In genomic region chr11:30257812-30258211, GRCm38 (mm10) we compare ENCODE assay signal across 9 mouse cellular contexts. TPM values are rescaled to one million over a fixed set of nuclear protein-coding genes. Genes with fewer than 3 reads are reported as not detected.
DNase-seq lines count a peak whose midpoint lies in the region; ATAC-seq and TF ChIP-seq lines count a peak whose summit lies in the region.
"Had no signal": no experiment of that assay in that cellular context is flagged by ENCODE, and none has a peak within 500 bp of the region (broad histone marks: within the 10 kb centered on the region; RNA-seq: fewer than 3 reads in every experiment).

No protein-coding gene starts in this region.

- TF ChIP-seq POLR2A in kidney, adult 2 months (IDR thresholded peaks at IDR 0.05; ENCODE audit: low read depth, low read length) = no peak

- peaks cover 25% of the 10 kb centered on the region for H3K4me1 ChIP-seq in kidney, adult 2 months (ENCODE audit: control insufficient read depth, insufficient read depth, low read length)
- peaks cover 62% of the 10 kb centered on the region for H3K4me1 ChIP-seq in heart, postnatal 0 days (ENCODE audit: control insufficient read depth, insufficient read depth)
- no peaks in the 10 kb centered on the region for H3K4me1 ChIP-seq in stomach, postnatal 0 days (replicated peaks; ENCODE audit: control insufficient read depth, insufficient read depth)

- 9% methylated on average over 1 of the region's 1 CpGs for WGBS in kidney, adult 2 months
- WGBS in heart, postnatal 0 days = 11% methylated on average over 1 of the region's 1 CpGs
- 24% methylated on average over 1 of the region's 1 CpGs for WGBS in stomach, postnatal 0 days

- H3K27me3 ChIP-seq in kidney, adult 2 months (replicated peaks; ENCODE audit: control insufficient read depth, insufficient read depth, low read length) = no peaks in the 10 kb centered on the region
- H3K27me3 ChIP-seq in heart, postnatal 0 days (ENCODE audit: control insufficient read depth, insufficient read depth, low read length) = no peaks in the 10 kb centered on the region
- H3K27me3 ChIP-seq in stomach, postnatal 0 days (ENCODE audit: control insufficient read depth, insufficient read depth, low read length) = no peaks in the 10 kb centered on the region

- H3K36me3 ChIP-seq in kidney, adult 2 months (ENCODE audit: control insufficient read depth, insufficient read depth, low read length) = no peaks in the 10 kb centered on the region; the same call in 1 of the 2 replicates
- peaks cover 14% of the 10 kb centered on the region; the same call in 1 of the 2 replicates for H3K36me3 ChIP-seq in heart, postnatal 0 days (replicated peaks; ENCODE audit: control insufficient read depth, insufficient read depth, low read length)
- H3K36me3 ChIP-seq in stomach, postnatal 0 days (ENCODE audit: control insufficient read depth, insufficient read depth, low read length) = no peaks in the 10 kb centered on the region

- intact Hi-C loops in left cerebral cortex, postnatal 10 days (cut with DNase I) = no loop called here

- peak; percentile 95 for ATAC-seq in heart, postnatal 0 days (ENCODE audit: insufficient read depth, low read depth)
- ATAC-seq in stomach, postnatal 0 days (ENCODE audit: low FRiP score, low TSS enrichment) = no peak
- ATAC-seq: CD4-positive, CD25-positive, alpha-beta regulatory T cell, adult 4 months had no signal

- H3K9me3 ChIP-seq in heart, postnatal 0 days (replicated peaks; ENCODE audit: control insufficient read depth, low read length) = no peaks in the 10 kb centered on the region
- H3K9me3 ChIP-seq in stomach, postnatal 0 days (ENCODE audit: control insufficient read depth, low read length) = no peaks in the 10 kb centered on the region

- peak overlapping the region; percentile 67 for H3K27ac ChIP-seq in kidney, adult 2 months (ENCODE audit: insufficient read depth, low read depth, low read length)
- H3K27ac ChIP-seq in heart, postnatal 0 days (ENCODE audit: low read depth) = peak overlapping the region; percentile 90
- no peak overlapping the region for H3K27ac ChIP-seq in stomach, postnatal 0 days (replicated peaks)

- H3K9ac ChIP-seq in heart, postnatal 0 days (replicated peaks; ENCODE audit: low read depth, low read length) = no peak overlapping the region
- H3K9ac ChIP-seq in stomach, postnatal 0 days (ENCODE audit: low read length) = no peak overlapping the region

- peak; percentile 99 for TF ChIP-seq EP300 in heart, postnatal 0 days (IDR thresholded peaks at IDR 0.05; ENCODE audit: low read depth)
- no peak for TF ChIP-seq EP300 in stomach, postnatal 0 days (optimal IDR thresholded peaks at IDR 0.05)

- peak overlapping the region; percentile 47 for H3K4me2 ChIP-seq in heart, postnatal 0 days (ENCODE audit: low read depth, low read length)
- H3K4me2 ChIP-seq in stomach, postnatal 0 days (replicated peaks; ENCODE audit: low read depth) = no peak overlapping the region

- DNase-seq in kidney, adult 2 months = peak; percentile 54
- DNase-seq in kidney, adult 9 months = no peak
- DNase-seq in adrenal gland, postnatal 10 days = peak; percentile 85
- peak; percentile 55 to 71 for DNase-seq in cerebellum, postnatal 14 days
- peak; percentile 82 for DNase-seq in heart, postnatal 0 days (ENCODE audit: low spot score)
- no peak for DNase-seq in stomach, postnatal 0 days (ENCODE audit: low spot score)
- no peak for DNase-seq in thymus, postnatal 14 days
- no peak for DNase-seq in left cerebral cortex, postnatal 10 days (ENCODE audit: extremely low spot score in 1 of 2, low spot score in 2 of 2)

- no peak overlapping the region for H3K4me3 ChIP-seq in kidney, adult 2 months (ENCODE audit: insufficient read depth, low read depth, low read length)
- 0 out of 2 replicates have a peak overlapping the region, but pooled peaks have one; percentile 15 for H3K4me3 ChIP-seq in heart, postnatal 0 days (ENCODE audit: low read depth, low read length)
- no peak overlapping the region for H3K4me3 ChIP-seq in stomach, postnatal 0 days (ENCODE audit: low read depth, low read length)

- no peak for TF ChIP-seq CTCF in kidney, adult 2 months (conservative IDR thresholded peaks at IDR 0.05; ENCODE audit: insufficient read depth, insufficient read length, low read depth, low read length)
- no peak for TF ChIP-seq CTCF in heart, postnatal 0 days (IDR thresholded peaks at IDR 0.05; ENCODE audit: low read depth)
- TF ChIP-seq CTCF in stomach, postnatal 0 days (IDR thresholded peaks at IDR 0.05; ENCODE audit: low read depth) = no peak

RNA-seq across cellular contexts. Expression of gene Sptbn1, which starts 10.2 kb away (rescaled TPM):
- polyA plus RNA-seq in kidney, adult 2 months (2012; rRNA removed) = 118 and 140 TPM in 2 replicates
- 100 to 1,000 TPM; 262 to 303 TPM for total RNA-seq in adrenal gland, postnatal 10 days (2021)
- total RNA-seq in heart, postnatal 0 days (2014; rRNA removed; ENCODE audit: low replicate concordance) = 262 and 271 TPM in 2 replicates
- polyA plus RNA-seq in heart, postnatal 0 days (2015; fragmentation: Nextera tagmentation; extraction: Ambion mirVana) = 118 and 121 TPM in 2 replicates
- polyA plus RNA-seq in stomach, postnatal 0 days (2015; fragmentation: Nextera tagmentation; extraction: Ambion mirVana) = 57.2 and 57.4 TPM in 2 replicates
- 100 to 1,000 TPM; 780 to 786 TPM for total RNA-seq in left cerebral cortex, postnatal 10 days (2021)

Comparison
In these comparisons a context has a peak if more than half of its experiments do, and no peak if none do; other contexts are left out.
1. DNase-seq: peak in kidney, adult 2 months (single experiment), adrenal gland, postnatal 10 days (single experiment), cerebellum, postnatal 14 days (2 of 2) and heart, postnatal 0 days (single experiment); none in kidney, adult 9 months (single experiment), stomach, postnatal 0 days (single experiment), thymus, postnatal 14 days (single experiment) and left cerebral cortex, postnatal 10 days (0 of 2).